Mouse (Mus musculus) intestine, embryonic 16.5 days (tissue): ENCODE data around the gene Izumo1r. TPM values are rescaled to one million over a fixed set of nuclear protein-coding genes. Genes with fewer than 3 reads are reported as not detected.

Experiments used
- ATAC-seq: fragments of 200-750 bp; cut with Nextera tagmentation; 2 replicates; pipeline ENCODE4 v1.8.0; 2017; ENCODE audit warnings: moderate TSS enrichment, moderate library complexity
- H3K27ac ChIP-seq: fragments of 300-500 bp; sonication (generic); 2 replicates; pipeline ENCODE4 v1.5.1; 2014; ENCODE audit warnings: mild to moderate bottlenecking, low read length
- H3K27me3 ChIP-seq: fragments of 300-500 bp; sonication (generic); replicated peaks from 2 replicates; pipeline ENCODE4 v1.6.1; 2014; ENCODE audit warnings: low read length, control low read depth, mixed read lengths; ENCODE audit not compliant: control insufficient read depth, insufficient read depth
- H3K36me3 ChIP-seq: fragments of 300-500 bp; sonication (generic); 2 replicates; pipeline ENCODE4 v1.6.1; 2014; ENCODE audit warnings: low read length, control low read depth; ENCODE audit not compliant: control insufficient read depth, insufficient read depth
- H3K4me1 ChIP-seq: fragments of 300-500 bp; sonication (generic); 2 replicates; pipeline ENCODE4 v1.6.1; 2014; ENCODE audit warnings: low read length, control low read depth, mixed read lengths; ENCODE audit not compliant: control insufficient read depth, insufficient read depth
- H3K4me2 ChIP-seq: fragments of 300-500 bp; sonication (generic); 2 replicates; pipeline ENCODE4 v1.6.1; 2014; ENCODE audit warnings: low read depth, low read length, control low read depth
- H3K4me3 ChIP-seq: fragments of 300-500 bp; sonication (generic); 2 replicates; pipeline ENCODE4 v1.5.1; 2014; ENCODE audit warnings: mild to moderate bottlenecking, low read length
- H3K9ac ChIP-seq: fragments of 300-500 bp; sonication (generic); 2 replicates; pipeline ENCODE4 v1.6.1; 2014; ENCODE audit warnings: low read depth, low read length
- H3K9me3 ChIP-seq: fragments of 300-500 bp; sonication (generic); 2 replicates; pipeline ENCODE4 v1.6.1; 2016; ENCODE audit warnings: low read length, control low read depth; ENCODE audit not compliant: control insufficient read depth
- WGBS: fragments of 180-500 bp; shearing (Covaris S2); extraction: QIAGEN DNeasy Blood & Tissue Kit; methylation state at CpG from one replicate; pipeline ENCODE4 v1.1.7; 2014; 5-methylcytosine and 5-hydroxymethylcytosine counted together
- polyA plus RNA-seq: library from polyadenylated mRNA; unstranded; fragments of >200 nt; fragmentation: Nextera tagmentation; extraction: Ambion mirVana; gene quantifications from 2 replicates; pipeline ENCODE4 v1.2.1, GENCODE M21; 2015

Izumo1r gene
- polyA plus RNA-seq, 1 experiment from 2014 or later: not detected

- H3K36me3 ChIP-seq: no peaks in the 10 kb centered on the region
- 0 out of 2 replicates have a peak, but pooled peaks cover 2% of the 10 kb centered on the region for H3K4me1 ChIP-seq
- no peak overlapping the region for H3K27ac ChIP-seq
- WGBS: 83% methylated on average over 3 of the region's 3 CpGs
- H3K27me3 ChIP-seq: peaks cover 27% of the 10 kb centered on the region
- H3K4me2 ChIP-seq: no peak overlapping the region
- H3K4me3 ChIP-seq: no peak overlapping the region
- no peaks in the 10 kb centered on the region for H3K9me3 ChIP-seq
- ATAC-seq: no peak
- H3K9ac ChIP-seq: no peak overlapping the region
These were observed 40.6 kb downstream of the Izumo1r start for GRCm38 (mm10) chr9:14863126-14863525.

GRCm38 (mm10) chr9:14859868-14860639 lies 43.7 kb downstream of the Izumo1r start, which contains the start of gene Gpr83:
Gene Gpr83, plus strand, starts transcription at chr9:14860210.
- H3K27me3 ChIP-seq: peaks cover 28% of the 10 kb centered on the region
- peak; percentile 90 for ATAC-seq
- H3K36me3 ChIP-seq: no peaks in the 10 kb centered on the region
- no peak within 1 kb of the TSS for H3K27ac ChIP-seq
- H3K9ac ChIP-seq: peak within 1 kb of the TSS; percentile 38; the same call in 1 of the 2 replicates
- H3K4me1 ChIP-seq: 0 out of 2 replicates have a peak, but pooled peaks cover 2% of the 10 kb centered on the region
- 3% methylated on average over 42 of the region's 47 CpGs for WGBS
- peak within 1 kb of the TSS; percentile 85 for H3K4me2 ChIP-seq
- peak within 1 kb of the TSS; percentile 46 for H3K4me3 ChIP-seq
- H3K9me3 ChIP-seq: no peaks in the 10 kb centered on the region

GRCm38 (mm10) chr9:14858782-14859181 lies 45.0 kb downstream of the Izumo1r start:
- H3K4me3 ChIP-seq: no peak overlapping the region
- no peak overlapping the region for H3K9ac ChIP-seq
- 72% methylated on average over 3 of the region's 3 CpGs for WGBS
- peaks cover 28% of the 10 kb centered on the region for H3K27me3 ChIP-seq
- H3K4me1 ChIP-seq: 0 out of 2 replicates have a peak, but pooled peaks cover 2% of the 10 kb centered on the region
- H3K4me2 ChIP-seq: no peak overlapping the region
- no peaks in the 10 kb centered on the region for H3K36me3 ChIP-seq
- H3K27ac ChIP-seq: no peak overlapping the region
- 0 out of 2 replicates have a peak, but pooled peaks have one; percentile 31 for ATAC-seq
- H3K9me3 ChIP-seq: no peaks in the 10 kb centered on the region

GRCm38 (mm10) chr9:14858170-14858706 lies 45.5 kb downstream of the Izumo1r start:
- ATAC-seq: no peak
- Histone ChIP-seq H3K9ac (no peak overlapping the region), H3K4me3 (no peak overlapping the region), H3K4me2 (no peak overlapping the region), H3K27me3 (peaks cover 28% of the 10 kb centered on the region), H3K4me1 (0 out of 2 replicates have a peak, but pooled peaks cover 2% of the 10 kb centered on the region), H3K36me3 (no peaks in the 10 kb centered on the region), H3K9me3 (no peaks in the 10 kb centered on the region), H3K27ac (no peak overlapping the region)
- 68% methylated on average over 7 of the region's 7 CpGs for WGBS

- ATAC-seq: no peak
- 0 out of 2 replicates have a peak, but pooled peaks cover 2% of the 10 kb centered on the region for H3K4me1 ChIP-seq
- no peaks in the 10 kb centered on the region for H3K9me3 ChIP-seq
- H3K4me2 ChIP-seq: no peak overlapping the region
- no peaks in the 10 kb centered on the region for H3K36me3 ChIP-seq
- no peak overlapping the region for H3K4me3 ChIP-seq
- no peak overlapping the region for H3K9ac ChIP-seq
- H3K27me3 ChIP-seq: peaks cover 28% of the 10 kb centered on the region
- H3K27ac ChIP-seq: no peak overlapping the region
- WGBS: 44% methylated on average over 4 of the region's 4 CpGs
These were observed 46.7 kb downstream of the Izumo1r start for GRCm38 (mm10) chr9:14856922-14857654.

GRCm38 (mm10) chr9:14854585-14854984 lies 49.2 kb downstream of the Izumo1r start:
- WGBS: 72% methylated on average over 4 of the region's 4 CpGs
- no peak for ATAC-seq

GRCm38 (mm10) chr9:14848267-14848935 lies 55.3 kb downstream of the Izumo1r start:
- ATAC-seq: no peak
- no peak overlapping the region for H3K27ac ChIP-seq
- H3K9me3 ChIP-seq: no peaks in the 10 kb centered on the region
- no peak overlapping the region for H3K9ac ChIP-seq
- no peaks in the 10 kb centered on the region for H3K4me1 ChIP-seq
- no peak overlapping the region for H3K4me3 ChIP-seq
- H3K27me3 ChIP-seq: no peaks in the 10 kb centered on the region
- no peak overlapping the region for H3K4me2 ChIP-seq
- no peaks in the 10 kb centered on the region for H3K36me3 ChIP-seq
- 72% methylated on average over 1 of the region's 1 CpGs for WGBS

More at GRCm38 (mm10) chr9:14854585-14854984, 49.2 kb downstream of the Izumo1r start:
- H3K4me1 ChIP-seq: no peaks in the 10 kb centered on the region
- no peak overlapping the region for H3K4me2 ChIP-seq
- H3K36me3 ChIP-seq: no peaks in the 10 kb centered on the region
- H3K27ac ChIP-seq: no peak overlapping the region
- H3K4me3 ChIP-seq: no peak overlapping the region
- H3K9me3 ChIP-seq: no peaks in the 10 kb centered on the region
- H3K9ac ChIP-seq: no peak overlapping the region
- peaks cover 14% of the 10 kb centered on the region for H3K27me3 ChIP-seq

GRCm38 (mm10) chr9:14846428-14846827 lies 57.3 kb downstream of the Izumo1r start:
- Histone ChIP-seq H3K4me3 (no peak overlapping the region), H3K9me3 (no peaks in the 10 kb centered on the region), H3K36me3 (no peaks in the 10 kb centered on the region), H3K9ac (no peak overlapping the region), H3K4me1 (no peaks in the 10 kb centered on the region), H3K27me3 (no peaks in the 10 kb centered on the region), H3K4me2 (no peak overlapping the region), H3K27ac (no peak overlapping the region)
- no peak for ATAC-seq
- 49% methylated on average over 5 of the region's 5 CpGs for WGBS

- Histone ChIP-seq H3K36me3 (no peaks in the 10 kb centered on the region), H3K27me3 (no peaks in the 10 kb centered on the region), H3K9me3 (no peaks in the 10 kb centered on the region), H3K27ac (no peak overlapping the region), H3K4me2 (no peak overlapping the region), H3K9ac (no peak overlapping the region), H3K4me3 (no peak overlapping the region), H3K4me1 (0 out of 2 replicates have a peak, but pooled peaks cover 2% of the 10 kb centered on the region)
- no peak for ATAC-seq
- WGBS: 90% methylated on average over 3 of the region's 3 CpGs
These were observed 59.8 kb downstream of the Izumo1r start for GRCm38 (mm10) chr9:14843901-14844300.
